Mouse (Mus musculus) thymus, adult 2 months (tissue): ENCODE results near the gene Frs3.

Experiments
- CTCF ChIP-seq: fragments of 200-500 bp; IDR thresholded peaks from 2 replicates; pipeline ENCODE4 v1.5.1; 2012; ENCODE audit warnings: mild to moderate bottlenecking, control low read depth, low read length, moderate library complexity, borderline replicate concordance; ENCODE audit not compliant: control insufficient read depth, poor library complexity, insufficient read depth; ENCODE audit errors: extremely low read depth
- POLR2A ChIP-seq: fragments of 200-500 bp; IDR thresholded peaks from 2 replicates; pipeline ENCODE4 v1.6.1; 2012; ENCODE audit warnings: mild to moderate bottlenecking, low read length, control low read depth, moderate library complexity; ENCODE audit not compliant: control insufficient read depth, poor library complexity, insufficient read depth; ENCODE audit errors: extremely low read depth

DNA sequence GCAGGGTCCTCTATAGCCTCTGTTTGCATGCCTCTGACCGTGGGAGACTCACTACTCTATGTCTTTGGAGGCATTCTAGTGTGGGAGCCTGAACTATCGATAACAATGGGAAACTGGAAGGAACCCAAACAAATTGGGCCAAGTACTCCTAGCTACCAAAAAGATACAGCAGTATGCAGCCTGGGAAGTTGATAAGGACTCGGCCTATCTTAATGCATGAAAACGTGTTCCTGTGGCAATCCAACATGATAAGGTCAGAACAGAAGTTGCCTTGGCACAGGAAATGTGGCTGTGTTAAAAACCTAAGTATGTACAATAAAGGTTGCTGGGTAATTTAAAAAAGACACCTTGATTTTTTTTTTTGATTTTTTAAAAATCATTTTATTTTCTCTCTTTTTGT lies 32.4 kb downstream of the Frs3 start:
- no peak for TF ChIP-seq CTCF
- no peak for TF ChIP-seq POLR2A
